Mouse (Mus musculus) layer of hippocampus, adult 8-10 months (tissue): Measurements from ENCODE around the gene Cngb1. TPM values are rescaled to one million over a fixed set of nuclear protein-coding genes. Genes with fewer than 3 reads are reported as not detected.

Experiments
- DNase-seq, 2 experiments: peaks; one replicate each; pipeline ENCODE4 v3.0.0; 2022; ENCODE audit warnings: low spot score in 2 of 2
- total RNA-seq, 4 experiments: library from RNA; stranded (reverse); gene quantifications; 2 replicates each; pipeline ENCODE4 v1.2.4; 2022

Cngb1 gene
- total RNA-seq, 4 experiments from 2014 or later = 0.61 to 0.93 (median 0.63) TPM

GRCm38 (mm10) chr8:95202056-95202570 is 104.3 kb downstream of the Cngb1 start:
- DNase-seq = no peak

GRCm38 (mm10) chr8:95201491-95201890 is 104.9 kb downstream of the Cngb1 start:
- no peak for DNase-seq

GRCm38 (mm10) chr8:95200001-95200405 is 106.4 kb downstream of the Cngb1 start:
- DNase-seq = no peak

GRCm38 (mm10) chr8:95195728-95196127 is 110.7 kb downstream of the Cngb1 start:
- no peak for DNase-seq

- no peak for DNase-seq
Observed at GRCm38 (mm10) chr8:95191497-95192175, 114.7 kb downstream of the Cngb1 start.

Other genes starting within 250 kb of the Cngb1 start
- 10 to 100 TPM; 41.0 to 47.8 (median 43.0) TPM for gene Katnb1, start 225.4 kb downstream of the Cngb1 start, total RNA-seq
- gene Kifc3, start 103.8 kb downstream of the Cngb1 start, total RNA-seq = 10 to 100 TPM; 61.6 to 80.0 (median 69.9) TPM
- not detected for gene Tepp, start 4.0 kb upstream of the Cngb1 start, total RNA-seq
- gene Zfp319, start 25.4 kb upstream of the Cngb1 start, total RNA-seq = 10 to 100 TPM; 14.7 to 16.9 (median 15.8) TPM
- gene Usb1, start 25.7 kb upstream of the Cngb1 start, total RNA-seq = 10 to 100 TPM in 3 of 4 experiments, 1 to 10 TPM in 1; 9.8 to 16.5 (median 12.9) TPM
- gene Mmp15, start 45.7 kb upstream of the Cngb1 start, total RNA-seq = 10 to 100 TPM; 13.6 to 14.9 (median 14.8) TPM
- gene Cfap20, start 128.3 kb upstream of the Cngb1 start, total RNA-seq = 10 to 100 TPM; 48.2 to 65.2 (median 54.6) TPM
- 10 to 100 TPM; 61.1 to 82.5 (median 70.6) TPM for gene Csnk2a2, start 183.5 kb upstream of the Cngb1 start, total RNA-seq
- gene Ccdc113, start 227.5 kb upstream of the Cngb1 start, total RNA-seq = 1 to 10 TPM; 1.2 to 2.7 (median 1.6) TPM